Mouse (Mus musculus) kidney, embryonic 16.5 days (tissue): ENCODE results near the gene Ly6c2. TPM values are rescaled to one million over a fixed set of nuclear protein-coding genes. Genes with fewer than 3 reads are reported as not detected.

Experiments used
- polyA plus RNA-seq: library from polyadenylated mRNA; unstranded; fragments of >200 nt; fragmentation: Nextera tagmentation; extraction: Ambion mirVana; gene quantifications from 2 replicates; pipeline ENCODE4 v1.2.1, GENCODE M21; 2015

Gene Ly6c2
- polyA plus RNA-seq, 1 experiment from 2014 or later: 1.6 TPM

Other genes with a start within 250 kb of the Ly6c2 start
- gene 2010109I03Rik, start 214.9 kb downstream of the Ly6c2 start, polyA plus RNA-seq: 0.05 and 0.11 TPM in 2 replicates
- 0.27 and 0.30 TPM in 2 replicates for gene Ly6i, start 128.5 kb downstream of the Ly6c2 start, polyA plus RNA-seq
- gene Ly6a, start 113.9 kb downstream of the Ly6c2 start, polyA plus RNA-seq: 716 and 795 TPM in 2 replicates
- gene Ly6c1, start 63.1 kb downstream of the Ly6c2 start, polyA plus RNA-seq: 17.9 and 21.9 TPM in 2 replicates
- gene Ly6g, start 43.3 kb upstream of the Ly6c2 start, polyA plus RNA-seq: 0.63 and 1.3 TPM in 2 replicates
- gene BC025446, start 104.4 kb upstream of the Ly6c2 start, polyA plus RNA-seq: 22.2 and 22.6 TPM in 2 replicates
- 0.37 and 0.54 TPM in 2 replicates for gene Ly6f, start 156.5 kb upstream of the Ly6c2 start, polyA plus RNA-seq